Mouse (Mus musculus): ENCODE results near the gene Scn10a. TPM values are rescaled to one million over a fixed set of nuclear protein-coding genes. Genes with fewer than 3 reads are reported as not detected.

Scn10a gene
- total RNA-seq (2021) = under 1 TPM in 1 of 2 experiments, not detected in 1; 0.08 TPM
- long read RNA-seq, experiment 1 = 0 reads
- long read RNA-seq, experiment 2 = 0 reads

- DNase-seq (ENCODE audit: low spot score in 2 of 2) = no peak
These were observed at the start of gene Scn10a for GRCm38 (mm10) chr9:119719222-119719621. Gene Scn10a (minus strand): TSS chr9:119719322.

- no peak for DNase-seq (ENCODE audit: low spot score in 2 of 2)
These were observed 49.5 kb upstream of the Scn10a start for GRCm38 (mm10) chr9:119768585-119768984.

- no peak for DNase-seq (ENCODE audit: low spot score in 2 of 2)
These were observed 41.1 kb upstream of the Scn10a start for GRCm38 (mm10) chr9:119760226-119760625.

- no peak for DNase-seq (ENCODE audit: low spot score in 2 of 2)
These were observed 40.3 kb upstream of the Scn10a start for GRCm38 (mm10) chr9:119759457-119759856.

GRCm38 (mm10) chr9:119751507-119751906 lies 32.4 kb upstream of the Scn10a start:
- no peak for DNase-seq (ENCODE audit: low spot score in 2 of 2)

- DNase-seq (ENCODE audit: low spot score in 2 of 2) = no peak
These were observed 30.0 kb upstream of the Scn10a start for GRCm38 (mm10) chr9:119749112-119749511.

- DNase-seq (ENCODE audit: low spot score in 2 of 2) = no peak
These were observed 24.8 kb upstream of the Scn10a start for GRCm38 (mm10) chr9:119743900-119744299.

- no peak for DNase-seq (ENCODE audit: low spot score in 2 of 2)
These were observed 24.2 kb upstream of the Scn10a start for GRCm38 (mm10) chr9:119743312-119743711.

- no peak for DNase-seq (ENCODE audit: low spot score in 2 of 2)
These were observed 22.1 kb upstream of the Scn10a start for GRCm38 (mm10) chr9:119741101-119741786.

GRCm38 (mm10) chr9:119728412-119729097 lies 9.4 kb upstream of the Scn10a start:
- no peak for DNase-seq (ENCODE audit: low spot score in 2 of 2)

GRCm38 (mm10) chr9:119726990-119727389 lies 7.9 kb upstream of the Scn10a start:
- no peak for DNase-seq (ENCODE audit: low spot score in 2 of 2)

- no peak for DNase-seq (ENCODE audit: low spot score in 2 of 2)
These were observed 6.3 kb upstream of the Scn10a start for GRCm38 (mm10) chr9:119725293-119725862.

- DNase-seq (ENCODE audit: low spot score in 2 of 2) = peak; percentile 50 to 60
These were observed 12.4 kb downstream of the Scn10a start for GRCm38 (mm10) chr9:119706700-119707099.

GRCm38 (mm10) chr9:119691505-119691904 lies 27.6 kb downstream of the Scn10a start:
- DNase-seq (ENCODE audit: low spot score in 2 of 2) = no peak

GRCm38 (mm10) chr9:119691001-119691400 lies 28.1 kb downstream of the Scn10a start:
- no peak for DNase-seq (ENCODE audit: low spot score in 2 of 2)

- no peak for DNase-seq (ENCODE audit: low spot score in 2 of 2)
These were observed 31.2 kb downstream of the Scn10a start for GRCm38 (mm10) chr9:119687893-119688292.

GRCm38 (mm10) chr9:119686187-119686586 lies 32.9 kb downstream of the Scn10a start:
- no peak for DNase-seq (ENCODE audit: low spot score in 2 of 2)

GRCm38 (mm10) chr9:119680896-119681295 lies 38.2 kb downstream of the Scn10a start:
- DNase-seq (ENCODE audit: low spot score in 2 of 2) = no peak

GRCm38 (mm10) chr9:119664109-119664508 lies 55.0 kb downstream of the Scn10a start:
- no peak for DNase-seq (ENCODE audit: low spot score in 2 of 2)

GRCm38 (mm10) chr9:119656111-119656510 lies 63.0 kb downstream of the Scn10a start:
- no peak for DNase-seq (ENCODE audit: low spot score in 2 of 2)

- no peak for DNase-seq (ENCODE audit: low spot score in 2 of 2)
These were observed 65.4 kb downstream of the Scn10a start for GRCm38 (mm10) chr9:119653758-119654157.

- DNase-seq (ENCODE audit: low spot score in 2 of 2) = peak; percentile 52 to 53
These were observed 72.1 kb downstream of the Scn10a start for GRCm38 (mm10) chr9:119646942-119647547.
